Mouse (Mus musculus): Measurements from ENCODE around the gene Tnfsf13b.
A peak's percentile ranks its signal among the peaks of the same experiment; 100 is the strongest.

The Tnfsf13b gene

GRCm38 (mm10) chr8:10006156-10006985, at the start of gene Tnfsf13b:
Gene Tnfsf13b, plus strand, starts transcription at chr8:10006467.
- DNase-seq = peak; percentile 60

GRCm38 (mm10) chr8:9958338-9958737, 47.9 kb upstream of the Tnfsf13b start:
- no peak for DNase-seq

DNA sequence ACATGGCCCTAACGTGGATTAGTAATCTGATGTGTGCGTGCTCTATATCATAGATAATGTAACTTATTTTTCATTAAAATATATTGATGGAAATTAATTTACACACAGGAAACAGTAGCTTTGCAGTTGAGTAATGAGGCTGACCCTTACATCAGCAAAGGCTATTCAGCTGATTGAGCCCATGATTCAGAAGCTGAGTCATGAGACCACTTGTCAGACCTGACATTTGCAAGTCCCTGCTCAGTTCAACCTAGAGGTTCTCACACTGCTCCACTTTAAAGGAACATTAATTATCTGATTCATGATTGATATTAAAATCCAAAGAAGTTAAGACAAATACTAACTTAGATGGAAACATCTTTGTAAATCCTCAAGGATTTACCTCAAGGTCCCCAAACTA, 46.3 kb upstream of the Tnfsf13b start:
- no peak for DNase-seq

DNA sequence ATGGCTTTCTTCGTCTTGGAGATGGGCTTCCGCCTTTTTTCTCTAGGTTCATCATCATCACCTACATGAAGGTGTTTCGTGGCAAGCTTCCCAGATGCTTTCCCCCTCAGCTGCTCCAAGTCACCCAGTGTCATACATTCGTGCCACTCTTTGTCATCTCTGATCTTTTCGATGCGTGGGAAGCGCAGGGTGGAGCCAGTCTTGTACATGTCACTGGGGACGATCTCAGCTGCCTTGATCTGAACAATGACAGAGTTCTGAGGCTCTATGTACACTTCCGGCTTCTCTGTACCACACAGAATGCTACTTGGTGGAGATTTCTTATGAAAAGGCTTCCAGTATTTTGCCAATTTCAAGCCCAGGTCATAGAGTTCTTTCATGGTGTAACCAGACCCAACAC, 34.4 kb upstream of the Tnfsf13b start:
- DNase-seq = no peak

DNA sequence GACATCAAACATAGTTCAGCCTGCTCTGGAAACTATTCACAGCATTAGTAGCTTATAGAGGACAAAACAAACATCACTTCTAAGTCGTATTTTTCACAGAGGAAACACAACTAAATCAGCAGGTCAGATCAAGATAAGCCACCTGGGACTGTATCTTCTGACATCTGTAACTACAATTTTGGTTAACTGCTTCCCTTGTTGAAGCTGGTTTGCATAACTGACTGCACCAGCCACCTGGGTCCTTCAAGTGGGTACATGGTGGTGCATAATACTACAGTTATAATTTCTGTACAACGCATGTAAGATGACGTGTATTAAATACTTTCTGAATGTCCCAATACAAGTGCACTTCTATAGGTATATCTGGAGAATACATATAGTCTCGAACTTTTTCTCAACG, 31.0 kb upstream of the Tnfsf13b start:
- no peak for DNase-seq

GRCm38 (mm10) chr8:9975898-9976611, 30.2 kb upstream of the Tnfsf13b start:
- DNase-seq = peak; percentile 99

DNA sequence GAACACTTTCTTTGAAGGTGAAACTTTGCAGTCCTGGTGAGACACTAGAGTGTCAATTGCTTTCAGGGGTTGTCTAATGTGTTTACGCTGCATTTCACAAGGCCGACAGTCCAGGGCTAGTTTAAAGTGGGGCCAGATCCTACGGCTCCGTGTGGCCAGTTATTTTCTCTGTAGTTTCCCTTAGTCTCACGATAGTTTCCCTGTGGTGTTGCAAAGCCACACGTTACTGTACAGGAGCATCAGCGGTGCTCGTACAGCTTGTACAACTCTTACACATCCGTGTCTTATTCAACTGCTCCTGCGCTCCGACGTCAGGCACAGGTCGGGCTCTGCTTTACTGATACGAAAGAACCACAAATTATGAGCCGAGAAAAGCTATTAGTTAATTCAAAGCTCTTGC, 29.3 kb upstream of the Tnfsf13b start:
- DNase-seq = peak; percentile 6

DNA sequence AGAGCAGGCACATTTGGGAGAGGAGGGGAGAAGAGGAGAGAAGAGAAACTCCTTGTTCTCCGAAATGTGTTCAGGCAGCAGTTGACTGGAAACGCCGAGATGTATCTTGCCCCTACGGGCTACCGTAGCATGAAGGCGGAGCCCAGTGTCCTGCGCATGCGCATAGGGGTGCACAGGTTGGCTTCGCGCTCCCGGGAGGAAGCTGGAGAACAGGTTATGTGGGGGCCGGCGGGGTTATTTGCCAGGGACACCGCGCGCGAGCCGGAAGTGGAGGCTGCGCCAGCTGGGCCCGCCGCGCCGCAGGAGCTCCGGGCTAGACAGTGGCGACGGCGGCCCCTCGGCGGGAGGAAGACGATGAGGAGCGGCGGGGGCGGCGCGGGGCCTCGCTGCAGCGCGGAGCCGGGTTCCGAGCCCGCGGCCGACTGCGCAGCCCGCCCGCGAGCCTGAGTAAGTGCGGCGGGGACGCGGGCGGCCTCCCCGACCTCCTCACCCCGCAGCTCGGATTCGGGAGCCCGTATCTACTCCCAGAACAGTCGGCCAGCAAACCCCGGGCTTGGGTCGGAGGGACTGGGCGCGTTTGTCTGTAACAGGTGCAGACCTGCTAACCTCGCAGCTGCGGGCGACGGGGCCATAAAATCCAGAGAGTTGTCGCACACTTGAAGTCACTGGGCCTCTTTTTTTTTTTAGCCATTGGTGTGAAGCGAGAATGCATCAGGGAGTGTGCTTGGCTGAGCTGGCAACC, 28.5 kb upstream of the Tnfsf13b start, which contains the start of the genes Lig4 and Abhd13:
TSS of gene Lig4 (minus strand) at position 114 of the 742 bp plus-strand sequence.
TSS of gene Abhd13 (plus strand) at position 135 of the 742 bp plus-strand sequence.
- DNase-seq = peak; percentile 97

DNA sequence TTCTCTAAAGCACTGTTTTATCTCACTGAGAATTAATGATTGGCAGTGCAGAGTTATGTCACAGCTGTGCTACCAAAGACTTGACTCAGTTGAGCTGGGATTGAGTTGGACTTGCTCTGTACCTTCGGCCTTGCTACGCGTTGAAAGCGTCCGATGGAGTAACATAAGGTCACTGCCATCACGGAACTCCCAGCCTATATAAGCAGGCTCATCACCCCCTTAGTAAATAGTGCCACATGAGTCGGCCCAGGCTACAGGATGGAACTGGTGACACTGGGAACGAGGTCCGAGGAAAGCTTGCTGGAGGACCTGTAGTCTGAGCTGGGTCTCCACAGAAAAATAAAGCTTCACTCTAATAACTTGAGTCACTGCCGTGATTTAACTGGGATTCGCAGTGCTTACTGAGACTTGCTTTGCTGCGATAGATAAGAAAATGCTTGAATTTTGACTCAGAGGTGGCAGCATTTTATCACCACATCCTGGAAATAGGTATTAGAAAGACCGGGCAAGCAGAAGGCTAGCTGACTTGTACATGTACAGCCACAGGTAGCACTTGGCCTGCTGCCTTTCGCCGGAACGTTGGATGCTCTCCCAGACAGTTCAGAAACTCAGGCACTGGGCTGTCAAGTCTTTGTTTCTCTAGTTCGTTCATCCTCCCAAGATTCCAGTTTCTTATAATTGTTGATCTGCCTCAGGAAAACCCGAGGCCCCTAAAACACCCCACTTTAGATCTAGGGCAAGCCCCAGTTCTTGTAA, 27.6 kb upstream of the Tnfsf13b start:
- peak; percentile 6 for DNase-seq

DNA sequence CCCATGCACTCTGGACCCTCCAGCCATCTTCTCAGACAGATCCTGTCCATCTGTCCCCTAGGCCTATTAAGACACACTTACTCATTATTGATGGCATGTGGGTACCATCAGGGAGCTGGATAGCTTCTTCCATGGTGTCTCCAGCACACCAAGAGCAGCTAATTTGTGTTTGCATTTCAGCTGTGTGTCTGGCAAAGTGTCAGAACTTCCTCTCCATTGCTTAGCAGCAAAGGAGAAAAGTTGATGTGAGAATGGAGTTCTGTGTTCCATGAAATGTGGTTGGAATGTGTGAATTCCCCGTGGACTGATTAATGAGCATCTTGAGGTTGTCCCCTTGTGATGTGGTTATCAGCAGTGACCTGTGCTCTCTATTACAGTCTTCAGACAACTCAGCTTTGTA, 26.5 kb upstream of the Tnfsf13b start:
- DNase-seq = no peak

DNA sequence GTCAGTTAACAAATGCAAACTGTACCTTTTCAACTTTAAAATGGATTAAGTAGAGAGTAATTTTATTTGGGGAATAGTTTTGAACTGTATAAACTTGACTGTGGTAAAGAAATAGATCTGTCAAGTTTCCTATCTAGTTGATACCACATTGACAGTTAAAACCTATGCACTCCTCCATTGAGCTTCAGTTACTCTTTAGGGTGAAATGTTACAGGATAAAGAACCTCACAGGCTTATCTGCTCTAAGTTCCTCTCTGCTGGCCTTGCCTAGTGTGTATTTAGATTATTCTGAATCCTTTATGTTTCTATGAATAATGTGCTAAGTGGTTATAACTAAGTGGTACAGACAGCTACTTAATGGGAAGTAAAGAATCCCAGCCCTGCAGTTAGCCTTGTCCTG, 26.1 kb upstream of the Tnfsf13b start:
- no peak for DNase-seq

DNA sequence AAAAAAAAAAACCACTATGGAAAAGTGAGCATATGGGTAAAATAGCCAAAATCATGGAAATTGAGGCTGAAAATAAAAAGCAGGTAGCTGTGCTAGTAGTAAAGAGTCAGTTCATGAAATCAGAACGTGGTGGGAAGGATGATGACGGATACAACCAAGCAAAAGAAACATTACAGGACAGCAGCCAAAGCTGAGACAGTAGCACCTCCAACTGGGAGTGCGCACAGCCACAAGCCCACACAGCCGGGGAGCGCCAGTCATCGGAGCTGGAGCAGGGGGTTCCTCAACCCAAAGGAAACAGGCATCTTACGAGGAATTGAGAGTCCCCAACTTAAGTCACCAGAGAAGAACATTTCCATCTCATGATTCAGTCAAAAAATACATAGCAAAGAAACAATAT, 2.2 kb upstream of the Tnfsf13b start:
- no peak for DNase-seq

DNA sequence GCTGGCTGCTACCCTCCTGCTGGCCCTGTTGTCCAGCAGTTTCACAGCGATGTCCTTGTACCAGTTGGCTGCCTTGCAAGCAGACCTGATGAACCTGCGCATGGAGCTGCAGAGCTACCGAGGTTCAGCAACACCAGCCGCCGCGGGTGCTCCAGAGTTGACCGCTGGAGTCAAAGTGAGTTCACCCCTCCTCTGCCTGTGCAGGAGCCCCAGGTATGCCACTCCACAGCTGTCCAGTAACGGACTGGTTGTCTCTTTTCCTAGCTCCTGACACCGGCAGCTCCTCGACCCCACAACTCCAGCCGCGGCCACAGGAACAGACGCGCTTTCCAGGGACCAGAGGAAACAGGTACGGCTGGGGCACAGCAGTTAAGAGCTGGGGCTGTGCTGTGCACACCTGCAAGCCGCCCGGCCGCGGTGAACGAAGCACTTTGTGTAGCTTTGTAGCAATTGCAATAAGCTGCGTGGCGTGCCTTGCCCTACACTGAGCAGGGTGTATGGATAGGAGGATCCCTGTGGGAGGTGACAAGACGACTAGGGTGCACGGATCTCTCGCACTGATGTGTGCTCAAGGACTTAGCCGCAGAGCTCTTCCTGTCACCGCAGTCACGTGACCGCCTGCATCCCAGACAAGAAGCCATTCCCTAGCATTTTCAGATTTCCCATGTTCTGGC, 856 bp downstream of the Tnfsf13b start:
- peak; percentile 64 for DNase-seq

DNA sequence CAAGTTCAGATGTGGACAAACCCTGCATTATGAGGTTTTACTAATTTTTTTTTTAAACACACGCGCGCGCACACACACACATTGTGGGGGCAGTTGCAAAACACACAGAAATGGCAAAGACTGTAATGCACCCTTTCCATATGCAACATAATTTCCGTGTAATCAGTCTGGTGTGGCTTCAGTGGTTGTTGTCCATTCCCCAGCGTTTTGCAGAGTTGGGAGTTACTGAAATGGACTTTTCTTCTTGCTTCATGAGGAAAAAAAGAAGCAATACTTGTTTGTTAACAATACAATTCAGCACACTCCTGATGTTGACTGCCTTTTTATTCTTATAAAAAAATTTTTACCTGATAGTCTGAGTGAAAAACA, 1.4 kb downstream of the Tnfsf13b start:
- DNase-seq = no peak

- DNase-seq = no peak
These were observed 10.0 kb downstream of the Tnfsf13b start for GRCm38 (mm10) chr8:10016252-10016651.

- DNase-seq = peak; percentile 42
These were observed 11.0 kb downstream of the Tnfsf13b start for GRCm38 (mm10) chr8:10017231-10017630.

DNA sequence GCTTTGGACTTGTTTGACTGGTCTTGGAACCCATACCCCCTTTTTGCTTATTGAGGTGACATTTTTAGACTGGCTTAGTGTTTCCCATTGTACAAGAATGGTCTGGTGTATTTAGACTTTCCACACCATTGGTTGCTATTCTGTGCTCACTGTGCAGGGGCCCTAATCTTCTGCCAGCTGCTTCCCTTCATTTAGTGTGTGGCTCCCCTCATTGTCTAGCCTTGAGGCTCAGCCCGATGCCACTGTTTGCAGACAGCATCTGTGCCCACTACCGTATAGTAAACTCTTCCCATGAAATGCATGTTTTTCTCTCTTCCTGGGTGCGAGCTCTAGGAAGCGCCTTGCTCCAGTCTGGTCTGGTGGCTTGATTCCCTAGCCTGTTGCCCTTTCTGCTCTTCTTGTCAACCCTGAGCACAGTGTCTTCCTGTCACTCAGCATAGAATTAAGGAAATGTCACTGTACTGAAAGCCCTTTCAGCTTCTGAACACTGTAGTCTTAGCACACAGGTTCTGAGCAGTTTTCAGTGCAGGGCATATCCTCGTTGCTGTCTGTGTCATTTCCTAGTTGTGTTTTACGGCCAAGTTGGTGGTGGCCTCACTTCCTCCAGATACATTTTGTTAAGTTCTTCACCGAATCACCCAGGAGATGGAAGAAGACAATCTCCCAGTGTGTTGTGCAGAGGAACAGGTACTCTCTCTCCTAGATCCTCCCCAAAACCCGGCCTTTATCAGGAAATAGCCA, 24.2 kb downstream of the Tnfsf13b start:
- no peak for DNase-seq

DNA sequence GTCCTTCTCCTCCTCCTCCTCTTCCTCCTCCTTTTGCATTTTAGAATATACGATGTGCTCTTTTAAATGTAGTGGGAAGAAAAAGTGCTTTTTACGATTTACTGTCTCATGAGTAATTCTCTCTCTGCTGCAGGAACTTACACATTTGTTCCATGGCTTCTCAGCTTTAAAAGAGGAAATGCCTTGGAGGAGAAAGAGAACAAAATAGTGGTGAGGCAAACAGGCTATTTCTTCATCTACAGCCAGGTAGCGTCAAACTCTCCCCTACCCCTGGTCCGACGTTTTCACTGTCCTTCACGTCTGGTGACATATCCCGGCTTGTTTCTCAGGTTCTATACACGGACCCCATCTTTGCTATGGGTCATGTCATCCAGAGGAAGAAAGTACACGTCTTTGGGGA, 24.9 kb downstream of the Tnfsf13b start:
- no peak for DNase-seq

GRCm38 (mm10) chr8:10040866-10041265, 34.6 kb downstream of the Tnfsf13b start:
- DNase-seq = no peak

- peak; percentile 31 for DNase-seq
These were observed 37.7 kb downstream of the Tnfsf13b start for GRCm38 (mm10) chr8:10043842-10044510.

- no peak for DNase-seq
These were observed 39.5 kb downstream of the Tnfsf13b start for GRCm38 (mm10) chr8:10045743-10046142.

Data from layer of hippocampus, adult 9-11 months (tissue).